Comparison of ENCODE assay signal across 13 mouse cellular contexts in genomic region chr1:158328839-158329238, GRCm38 (mm10). TPM values are rescaled to one million over a fixed set of nuclear protein-coding genes. Genes with fewer than 3 reads are reported as not detected.
"Had no signal": no experiment of that assay in that cellular context is flagged by ENCODE, and none has a peak within 500 bp of the region (broad histone marks: within the 10 kb centered on the region; RNA-seq: fewer than 3 reads in every experiment).

No protein-coding gene starts in this region.

- H3K4me3 ChIP-seq: limb, embryonic 15.5 days; liver, embryonic 12.5 days; midbrain, embryonic 12.5 days had no signal

- H3K4me2 ChIP-seq: limb, embryonic 15.5 days; liver, embryonic 12.5 days; lung, embryonic 14.5 days; midbrain, embryonic 12.5 days had no signal

- DNase-seq: kidney, adult 11 months; kidney, postnatal 25 days; lung, embryonic 14.5 days; lung, postnatal 10 days; lung, postnatal 4 days; right cerebral cortex, postnatal 4 days; spleen, adult 18-20 months; thymus, adult 18-20 months; thymus, postnatal 14 days had no signal

- H3K9ac ChIP-seq: limb, embryonic 15.5 days; liver, embryonic 12.5 days; lung, embryonic 14.5 days; midbrain, embryonic 12.5 days had no signal

- H3K9me3 ChIP-seq: limb, embryonic 15.5 days; liver, embryonic 12.5 days; midbrain, embryonic 12.5 days had no signal

- ATAC-seq: liver, embryonic 12.5 days had no signal

- H3K27me3 ChIP-seq: limb, embryonic 15.5 days; liver, embryonic 12.5 days; midbrain, embryonic 12.5 days had no signal

- H3K4me1 ChIP-seq: limb, embryonic 15.5 days; liver, embryonic 12.5 days had no signal

- H3K27ac ChIP-seq: limb, embryonic 15.5 days; liver, embryonic 12.5 days; midbrain, embryonic 12.5 days had no signal

- H3K36me3 ChIP-seq: limb, embryonic 15.5 days; liver, embryonic 12.5 days; midbrain, embryonic 12.5 days had no signal

RNA-seq across cellular contexts. Expression of gene Brinp2, which starts 27.3 kb away (rescaled TPM):
- polyA plus RNA-seq: liver, embryonic 16.5 days had no signal

RNA-seq across cellular contexts. Expression of gene Astn1, which starts 33.2 kb away (rescaled TPM):
- polyA plus RNA-seq: liver, embryonic 16.5 days had no signal
